Mouse (Mus musculus) neural tube, embryonic 14.5 days (tissue): Measurements from ENCODE around the gene Usp53. TPM values are rescaled to one million over a fixed set of nuclear protein-coding genes. Genes with fewer than 3 reads are reported as not detected.

Experiments
- ATAC-seq: fragments of 200-750 bp; cut with Nextera tagmentation; 2 replicates; pipeline ENCODE4 v1.8.0; 2017; ENCODE audit warnings: low read depth, mild to moderate bottlenecking, moderate TSS enrichment, moderate library complexity
- H3K27ac ChIP-seq: fragments of 300-500 bp; sonication (generic); 2 replicates; pipeline ENCODE4 v1.5.1; 2014; ENCODE audit warnings: low read depth, mild to moderate bottlenecking, control low read depth, low read length, moderate library complexity, mixed read lengths
- H3K27me3 ChIP-seq: fragments of 300-500 bp; sonication (generic); 2 replicates; pipeline ENCODE4 v1.6.1; 2014; ENCODE audit warnings: low read length; ENCODE audit not compliant: control insufficient read depth, insufficient read depth
- H3K36me3 ChIP-seq: fragments of 300-500 bp; sonication (generic); 2 replicates; pipeline ENCODE4 v1.6.1; 2014; ENCODE audit warnings: low read length, mixed read lengths; ENCODE audit not compliant: control insufficient read depth, insufficient read depth
- H3K4me1 ChIP-seq: fragments of 300-500 bp; sonication (generic); 2 replicates; pipeline ENCODE4 v1.6.1; 2014; ENCODE audit warnings: low read length; ENCODE audit not compliant: control insufficient read depth, insufficient read depth
- H3K4me2 ChIP-seq: fragments of 300-500 bp; sonication (generic); 2 replicates; pipeline ENCODE4 v1.6.1; 2014; ENCODE audit warnings: mild to moderate bottlenecking, low read depth, low read length, control low read depth
- H3K4me3 ChIP-seq: fragments of 300-500 bp; sonication (generic); 2 replicates; pipeline ENCODE4 v1.5.1; 2014; ENCODE audit warnings: low read depth, low read length, control low read depth, mixed read lengths
- H3K9ac ChIP-seq: fragments of 300-500 bp; sonication (generic); replicated peaks from 2 replicates; pipeline ENCODE4 v1.6.1; 2014; ENCODE audit warnings: low read depth, mild to moderate bottlenecking, control low read depth, low read length, mixed read lengths
- H3K9me3 ChIP-seq: fragments of 300-500 bp; sonication (generic); 2 replicates; pipeline ENCODE4 v1.6.1; 2016; ENCODE audit warnings: low read length; ENCODE audit not compliant: control insufficient read depth
- WGBS: fragments of 180-500 bp; shearing (Covaris S2); extraction: QIAGEN DNeasy Blood & Tissue Kit; methylation state at CpG from one replicate; pipeline ENCODE4 v1.1.7; 2014; 5-methylcytosine and 5-hydroxymethylcytosine counted together
- polyA plus RNA-seq: library from polyadenylated mRNA; unstranded; fragments of >200 nt; fragmentation: Nextera tagmentation; extraction: Ambion mirVana; gene quantifications from 2 replicates; pipeline ENCODE4 v1.2.1, GENCODE M21; 2014

Gene Usp53
- polyA plus RNA-seq, result 10.2 and 15.1 TPM in 2 replicates

- ATAC-seq, result peak; percentile 98
- peaks cover 3% of the 10 kb centered on the region; the same call in 1 of the 2 replicates for H3K4me1 ChIP-seq
- under 1% methylated on average over 94 of the region's 94 CpGs for WGBS
- peak within 1 kb of the TSS; percentile 54 for H3K4me2 ChIP-seq
- H3K9ac ChIP-seq, result peak within 1 kb of the TSS; percentile 83
- no peaks in the 10 kb centered on the region for H3K9me3 ChIP-seq
- H3K27me3 ChIP-seq, result no peaks in the 10 kb centered on the region
- H3K4me3 ChIP-seq, result peak within 1 kb of the TSS; percentile 87
- peak within 1 kb of the TSS; percentile 89 for H3K27ac ChIP-seq
- H3K36me3 ChIP-seq, result no peaks in the 10 kb centered on the region
Observed at GRCm38 (mm10) chr3:122984249-122985182, at the start of gene Usp53. Gene Usp53, minus strand, starts transcription at chr3:122984510.

- Histone ChIP-seq H3K4me3 (no peak overlapping the region), H3K36me3 (no peaks in the 10 kb centered on the region), H3K9ac (no peak overlapping the region), H3K27ac (no peak overlapping the region), H3K4me2 (no peak overlapping the region), H3K9me3 (no peaks in the 10 kb centered on the region), H3K27me3 (no peaks in the 10 kb centered on the region), H3K4me1 (no peaks in the 10 kb centered on the region)
- WGBS, result 73% methylated on average over 8 of the region's 8 CpGs
- no peak for ATAC-seq
Observed at GRCm38 (mm10) chr3:123033804-123034203, 49.5 kb upstream of the Usp53 start.

- no peaks in the 10 kb centered on the region for H3K36me3 ChIP-seq
- no peaks in the 10 kb centered on the region for H3K9me3 ChIP-seq
- no peak overlapping the region for H3K4me3 ChIP-seq
- no peaks in the 10 kb centered on the region for H3K4me1 ChIP-seq
- H3K27me3 ChIP-seq, result no peaks in the 10 kb centered on the region
- H3K27ac ChIP-seq, result no peak overlapping the region
- no peak for ATAC-seq
- WGBS, result 39% methylated on average over 3 of the region's 3 CpGs
- no peak overlapping the region for H3K9ac ChIP-seq
- no peak overlapping the region for H3K4me2 ChIP-seq
Observed at GRCm38 (mm10) chr3:123025634-123026033, 41.3 kb upstream of the Usp53 start.

- ATAC-seq, result no peak
- no peaks in the 10 kb centered on the region for H3K9me3 ChIP-seq
- no peak overlapping the region for H3K9ac ChIP-seq
- no peak overlapping the region for H3K27ac ChIP-seq
- no peaks in the 10 kb centered on the region for H3K36me3 ChIP-seq
- no peak overlapping the region for H3K4me3 ChIP-seq
- H3K27me3 ChIP-seq, result no peaks in the 10 kb centered on the region
- WGBS, result 87% methylated on average over 9 of the region's 9 CpGs
- no peaks in the 10 kb centered on the region for H3K4me1 ChIP-seq
- no peak overlapping the region for H3K4me2 ChIP-seq
Observed at GRCm38 (mm10) chr3:123024496-123025234, 40.4 kb upstream of the Usp53 start.

- ATAC-seq, result no peak
- H3K4me1 ChIP-seq, result no peaks in the 10 kb centered on the region
- 91% methylated on average over 2 of the region's 2 CpGs for WGBS
- no peaks in the 10 kb centered on the region for H3K27me3 ChIP-seq
- H3K36me3 ChIP-seq, result no peaks in the 10 kb centered on the region
- H3K27ac ChIP-seq, result no peak overlapping the region
- H3K4me2 ChIP-seq, result no peak overlapping the region
- no peak overlapping the region for H3K9ac ChIP-seq
- H3K4me3 ChIP-seq, result no peak overlapping the region
- no peaks in the 10 kb centered on the region for H3K9me3 ChIP-seq
Observed at GRCm38 (mm10) chr3:123018792-123019191, 34.5 kb upstream of the Usp53 start.

GRCm38 (mm10) chr3:123013476-123013875, 29.2 kb upstream of the Usp53 start:
- Histone ChIP-seq H3K27me3 (no peaks in the 10 kb centered on the region), H3K4me2 (no peak overlapping the region), H3K9me3 (no peaks in the 10 kb centered on the region), H3K9ac (no peak overlapping the region), H3K4me1 (no peaks in the 10 kb centered on the region), H3K27ac (no peak overlapping the region), H3K36me3 (no peaks in the 10 kb centered on the region), H3K4me3 (no peak overlapping the region)
- ATAC-seq, result no peak
- WGBS, result 93% methylated on average over 14 of the region's 14 CpGs

GRCm38 (mm10) chr3:123009417-123009816, 25.1 kb upstream of the Usp53 start:
- H3K4me3 ChIP-seq, result no peak overlapping the region
- H3K9me3 ChIP-seq, result no peaks in the 10 kb centered on the region
- no peak overlapping the region for H3K9ac ChIP-seq
- 65% methylated on average over 6 of the region's 6 CpGs for WGBS
- H3K27ac ChIP-seq, result no peak overlapping the region
- H3K4me2 ChIP-seq, result no peak overlapping the region
- H3K36me3 ChIP-seq, result no peaks in the 10 kb centered on the region
- H3K27me3 ChIP-seq, result no peaks in the 10 kb centered on the region
- no peaks in the 10 kb centered on the region for H3K4me1 ChIP-seq
- no peak for ATAC-seq

GRCm38 (mm10) chr3:123007386-123007785, 23.1 kb upstream of the Usp53 start:
- no peaks in the 10 kb centered on the region for H3K27me3 ChIP-seq
- H3K27ac ChIP-seq, result no peak overlapping the region
- no peak overlapping the region for H3K9ac ChIP-seq
- no peak for ATAC-seq
- H3K4me3 ChIP-seq, result no peak overlapping the region
- no peaks in the 10 kb centered on the region for H3K9me3 ChIP-seq
- no peaks in the 10 kb centered on the region for H3K4me1 ChIP-seq
- 82% methylated on average over 10 of the region's 10 CpGs for WGBS
- no peaks in the 10 kb centered on the region for H3K36me3 ChIP-seq
- H3K4me2 ChIP-seq, result no peak overlapping the region

- Histone ChIP-seq H3K4me1 (no peaks in the 10 kb centered on the region), H3K27ac (no peak overlapping the region), H3K4me3 (no peak overlapping the region), H3K9ac (no peak overlapping the region), H3K4me2 (no peak overlapping the region), H3K9me3 (no peaks in the 10 kb centered on the region), H3K36me3 (no peaks in the 10 kb centered on the region), H3K27me3 (no peaks in the 10 kb centered on the region)
- ATAC-seq, result no peak
- WGBS, result 73% methylated on average over 3 of the region's 3 CpGs
Observed at GRCm38 (mm10) chr3:123001053-123001452, 16.7 kb upstream of the Usp53 start.
